Mouse (Mus musculus): Measurements from ENCODE around the gene Tead1. TPM values are rescaled to one million over a fixed set of nuclear protein-coding genes. Genes with fewer than 3 reads are reported as not detected.

Tead1 gene
- polyA plus RNA-seq, 1 experiment from 2014 or later = 36.2 TPM

DNA sequence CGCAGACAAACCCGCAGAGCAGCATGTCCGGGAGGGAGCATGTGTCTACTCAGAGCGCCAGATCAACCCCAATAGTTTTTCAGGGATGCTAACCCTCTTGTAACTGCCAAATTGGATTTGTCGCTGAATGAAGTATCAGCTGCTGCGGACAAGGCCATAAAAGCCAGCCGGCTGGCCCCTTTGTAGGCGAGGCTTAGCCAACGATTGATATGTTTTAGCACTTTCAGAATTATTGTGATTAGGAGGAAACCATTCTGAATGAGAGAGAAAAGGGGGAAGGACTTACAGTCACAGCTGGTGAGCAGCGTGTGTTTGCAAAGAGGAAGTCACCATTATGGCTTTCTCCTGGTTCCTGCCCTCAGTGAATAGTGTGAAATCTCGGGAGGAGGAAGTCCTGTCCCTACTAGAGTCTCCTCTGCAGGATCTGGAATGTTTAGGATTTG is 146.2 kb downstream of the Tead1 start:
- ATAC-seq (ENCODE audit: insufficient number of reproducible peaks, insufficient read depth, low FRiP score, low read depth) = no peak
- no peak overlapping the region for H3K4me3 ChIP-seq (ENCODE audit: low read depth, low read length)
- peak overlapping the region; percentile 97 for H3K27ac ChIP-seq (ENCODE audit: low read length)
- H3K36me3 ChIP-seq (ENCODE audit: control insufficient read depth, insufficient read depth, low read length) = no peaks in the 10 kb centered on the region
- H3K27me3 ChIP-seq (ENCODE audit: control insufficient read depth, insufficient read depth, low read length) = no peaks in the 10 kb centered on the region
- WGBS = 6% methylated on average over 11 of the region's 11 CpGs
- H3K4me2 ChIP-seq (replicated peaks; ENCODE audit: low read depth, low read length) = peak overlapping the region; percentile 26
- no peak overlapping the region for H3K9ac ChIP-seq (replicated peaks; ENCODE audit: low read depth, low read length)
- H3K4me1 ChIP-seq (ENCODE audit: control insufficient read depth, insufficient read depth, low read length) = peaks cover 71% of the 10 kb centered on the region
- no peaks in the 10 kb centered on the region for H3K9me3 ChIP-seq (ENCODE audit: control insufficient read depth, low read depth, low read length)

GRCm38 (mm10) chr7:112826114-112826911 is 147.2 kb downstream of the Tead1 start:
- peak; percentile 94 for ATAC-seq (ENCODE audit: insufficient number of reproducible peaks, insufficient read depth, low FRiP score, low read depth)
- no peaks in the 10 kb centered on the region for H3K9me3 ChIP-seq (ENCODE audit: control insufficient read depth, low read depth, low read length)
- peaks cover 71% of the 10 kb centered on the region for H3K4me1 ChIP-seq (ENCODE audit: control insufficient read depth, insufficient read depth, low read length)
- no peaks in the 10 kb centered on the region for H3K27me3 ChIP-seq (ENCODE audit: control insufficient read depth, insufficient read depth, low read length)
- H3K4me2 ChIP-seq (replicated peaks; ENCODE audit: low read depth, low read length) = peak overlapping the region; percentile 26
- no peaks in the 10 kb centered on the region for H3K36me3 ChIP-seq (ENCODE audit: control insufficient read depth, insufficient read depth, low read length)
- no peak overlapping the region for H3K9ac ChIP-seq (replicated peaks; ENCODE audit: low read depth, low read length)
- H3K4me3 ChIP-seq (ENCODE audit: low read depth, low read length) = no peak overlapping the region
- peak overlapping the region; percentile 97 for H3K27ac ChIP-seq (ENCODE audit: low read length)
- 6% methylated on average over 17 of the region's 17 CpGs for WGBS

DNA sequence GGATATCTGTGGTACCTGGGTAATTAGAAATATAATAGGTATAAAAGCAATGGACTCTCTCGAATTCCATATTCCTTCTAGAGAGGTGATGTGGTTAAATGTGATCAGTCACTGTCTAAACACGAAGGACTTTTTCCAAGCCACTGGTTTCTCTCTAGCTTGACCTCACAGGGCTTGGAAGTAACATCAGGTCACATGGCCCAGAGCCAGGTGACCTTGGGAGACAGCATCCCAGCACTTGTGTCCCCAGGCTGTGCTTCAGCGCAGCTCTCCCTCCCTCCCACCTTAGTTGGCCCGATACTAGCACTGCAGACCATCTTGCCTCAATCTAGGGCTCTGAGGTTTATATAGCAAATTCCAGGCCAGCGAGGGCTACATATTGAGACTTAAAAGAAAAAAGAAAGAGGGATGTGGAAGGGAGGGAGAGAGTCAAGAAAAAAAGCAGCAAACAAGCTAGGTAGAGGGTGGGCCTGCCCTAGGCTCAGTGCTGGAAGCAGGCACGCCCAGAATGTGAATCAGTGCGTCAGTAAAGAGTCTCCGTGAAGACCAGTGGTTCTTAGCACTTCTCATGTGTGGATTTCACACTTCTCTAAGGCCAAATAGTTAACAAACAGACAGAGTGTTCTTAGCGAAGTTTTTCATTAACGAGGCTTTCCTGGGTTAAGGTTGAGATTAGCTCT is 149.0 kb downstream of the Tead1 start:
- H3K4me3 ChIP-seq (ENCODE audit: low read depth, low read length) = no peak overlapping the region
- no peak overlapping the region for H3K4me2 ChIP-seq (replicated peaks; ENCODE audit: low read depth, low read length)
- no peak for ATAC-seq (ENCODE audit: insufficient number of reproducible peaks, insufficient read depth, low FRiP score, low read depth)
- no peaks in the 10 kb centered on the region for H3K36me3 ChIP-seq (ENCODE audit: control insufficient read depth, insufficient read depth, low read length)
- peaks cover 61% of the 10 kb centered on the region for H3K4me1 ChIP-seq (ENCODE audit: control insufficient read depth, insufficient read depth, low read length)
- no peaks in the 10 kb centered on the region for H3K27me3 ChIP-seq (ENCODE audit: control insufficient read depth, insufficient read depth, low read length)
- H3K9ac ChIP-seq (replicated peaks; ENCODE audit: low read depth, low read length) = no peak overlapping the region
- no peaks in the 10 kb centered on the region for H3K9me3 ChIP-seq (ENCODE audit: control insufficient read depth, low read depth, low read length)
- H3K27ac ChIP-seq (ENCODE audit: low read length) = peak overlapping the region; percentile 97; the same call in 1 of the 2 replicates
- 23% methylated on average over 10 of the region's 10 CpGs for WGBS

DNA sequence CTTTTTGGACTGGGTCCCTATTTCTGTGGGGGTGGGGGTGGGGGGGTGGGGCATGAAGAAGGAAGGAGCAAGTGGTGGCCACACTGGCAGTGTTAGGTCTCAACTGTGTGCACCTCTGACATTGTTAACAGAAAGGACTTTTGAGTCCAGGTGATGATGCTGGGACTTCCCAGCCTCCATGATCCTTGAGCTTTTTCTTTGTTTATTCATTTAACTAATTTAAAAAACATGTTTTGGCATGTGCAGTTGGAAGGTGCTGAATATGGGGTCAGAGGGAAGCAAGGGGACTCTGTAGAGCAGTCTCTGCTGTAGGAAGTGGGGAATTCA is 149.5 kb downstream of the Tead1 start:
- H3K4me2 ChIP-seq (replicated peaks; ENCODE audit: low read depth, low read length) = no peak overlapping the region
- peaks cover 56% of the 10 kb centered on the region for H3K4me1 ChIP-seq (ENCODE audit: control insufficient read depth, insufficient read depth, low read length)
- no peaks in the 10 kb centered on the region for H3K27me3 ChIP-seq (ENCODE audit: control insufficient read depth, insufficient read depth, low read length)
- no peak overlapping the region for H3K9ac ChIP-seq (replicated peaks; ENCODE audit: low read depth, low read length)
- no peak overlapping the region for H3K4me3 ChIP-seq (ENCODE audit: low read depth, low read length)
- H3K9me3 ChIP-seq (ENCODE audit: control insufficient read depth, low read depth, low read length) = no peaks in the 10 kb centered on the region
- H3K27ac ChIP-seq (ENCODE audit: low read length) = peak overlapping the region; percentile 97; the same call in 1 of the 2 replicates
- no peaks in the 10 kb centered on the region for H3K36me3 ChIP-seq (ENCODE audit: control insufficient read depth, insufficient read depth, low read length)
- ATAC-seq (ENCODE audit: insufficient number of reproducible peaks, insufficient read depth, low FRiP score, low read depth) = no peak

- Histone ChIP-seq H3K36me3 (ENCODE audit: control insufficient read depth, insufficient read depth, low read length) (no peaks in the 10 kb centered on the region), H3K4me3 (ENCODE audit: low read depth, low read length) (no peak overlapping the region), H3K9me3 (ENCODE audit: control insufficient read depth, low read depth, low read length) (no peaks in the 10 kb centered on the region), H3K4me2 (replicated peaks; ENCODE audit: low read depth, low read length) (no peak overlapping the region), H3K4me1 (ENCODE audit: control insufficient read depth, insufficient read depth, low read length) (peaks cover 37% of the 10 kb centered on the region), H3K9ac (replicated peaks; ENCODE audit: low read depth, low read length) (no peak overlapping the region), H3K27me3 (ENCODE audit: control insufficient read depth, insufficient read depth, low read length) (no peaks in the 10 kb centered on the region), H3K27ac (ENCODE audit: low read length) (no peak overlapping the region)
- WGBS = 68% methylated on average over 4 of the region's 4 CpGs
- ATAC-seq (ENCODE audit: insufficient number of reproducible peaks, insufficient read depth, low FRiP score, low read depth) = no peak
These were observed 151.8 kb downstream of the Tead1 start for GRCm38 (mm10) chr7:112830946-112831345.

- ATAC-seq (ENCODE audit: insufficient number of reproducible peaks, insufficient read depth, low FRiP score, low read depth) = no peak
- Histone ChIP-seq H3K9ac (replicated peaks; ENCODE audit: low read depth, low read length) (no peak overlapping the region), H3K27ac (ENCODE audit: low read length) (no peak overlapping the region)
These were observed 152.3 kb downstream of the Tead1 start for GRCm38 (mm10) chr7:112831446-112831845.

DNA sequence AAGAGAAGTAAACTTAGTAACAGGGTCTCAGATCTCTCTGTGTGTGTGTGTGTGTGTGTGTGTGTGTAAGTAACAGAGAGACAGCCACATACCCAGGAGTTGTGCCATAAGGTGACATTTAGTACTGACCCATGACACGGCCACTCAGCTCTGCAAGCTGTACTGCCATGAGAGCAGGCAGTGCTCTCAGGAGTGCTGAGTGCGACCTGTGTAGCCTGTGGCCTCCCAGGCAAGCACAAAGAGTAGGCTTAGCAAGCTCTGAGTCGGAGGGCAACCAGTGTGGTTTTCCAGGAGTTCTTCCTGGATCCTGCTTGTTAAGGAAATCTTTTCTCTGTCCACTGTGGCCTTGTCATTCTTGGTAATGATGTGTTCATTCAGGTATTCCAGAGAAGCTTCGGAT is 154.0 kb downstream of the Tead1 start:
- Histone ChIP-seq H3K4me1 (ENCODE audit: control insufficient read depth, insufficient read depth, low read length) (peaks cover 16% of the 10 kb centered on the region), H3K27me3 (ENCODE audit: control insufficient read depth, insufficient read depth, low read length) (no peaks in the 10 kb centered on the region), H3K9ac (replicated peaks; ENCODE audit: low read depth, low read length) (no peak overlapping the region), H3K27ac (ENCODE audit: low read length) (no peak overlapping the region), H3K9me3 (ENCODE audit: control insufficient read depth, low read depth, low read length) (no peaks in the 10 kb centered on the region), H3K4me2 (replicated peaks; ENCODE audit: low read depth, low read length) (no peak overlapping the region), H3K4me3 (ENCODE audit: low read depth, low read length) (no peak overlapping the region), H3K36me3 (ENCODE audit: control insufficient read depth, insufficient read depth, low read length) (no peaks in the 10 kb centered on the region)
- no peak for ATAC-seq (ENCODE audit: insufficient number of reproducible peaks, insufficient read depth, low FRiP score, low read depth)
- WGBS = 75% methylated on average over 4 of the region's 4 CpGs

More at GRCm38 (mm10) chr7:112831446-112831845, 152.3 kb downstream of the Tead1 start:
- H3K4me1 ChIP-seq (ENCODE audit: control insufficient read depth, insufficient read depth, low read length) = peaks cover 32% of the 10 kb centered on the region
- H3K36me3 ChIP-seq (ENCODE audit: control insufficient read depth, insufficient read depth, low read length) = no peaks in the 10 kb centered on the region
- WGBS = 73% methylated on average over 4 of the region's 4 CpGs
- H3K4me2 ChIP-seq (replicated peaks; ENCODE audit: low read depth, low read length) = no peak overlapping the region
- H3K4me3 ChIP-seq (ENCODE audit: low read depth, low read length) = no peak overlapping the region
- no peaks in the 10 kb centered on the region for H3K9me3 ChIP-seq (ENCODE audit: control insufficient read depth, low read depth, low read length)
- no peaks in the 10 kb centered on the region for H3K27me3 ChIP-seq (ENCODE audit: control insufficient read depth, insufficient read depth, low read length)

DNA sequence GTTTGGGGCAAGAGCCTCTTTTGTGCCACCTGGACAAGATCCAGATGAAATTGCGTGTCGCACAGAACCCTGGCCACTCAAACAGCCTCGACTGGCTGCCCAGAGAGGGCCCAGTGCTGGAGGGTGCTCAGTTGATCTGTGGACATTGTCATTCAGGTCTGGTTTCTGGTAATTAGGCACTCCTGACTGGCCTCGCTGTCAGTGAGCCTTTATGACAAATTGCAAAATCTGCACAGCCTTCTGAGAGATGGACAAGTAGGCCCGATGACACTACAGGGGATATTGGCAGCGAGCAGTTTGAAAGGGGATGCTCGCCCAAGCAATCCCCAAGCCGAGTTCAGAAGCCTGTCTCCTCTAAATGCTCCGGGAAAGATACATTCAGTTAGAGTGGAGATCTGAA is 157.0 kb downstream of the Tead1 start:
- H3K36me3 ChIP-seq (ENCODE audit: control insufficient read depth, insufficient read depth, low read length) = no peaks in the 10 kb centered on the region
- WGBS = 85% methylated on average over 9 of the region's 9 CpGs

More for the DNA sequence above, 157.0 kb downstream of the Tead1 start:
- Histone ChIP-seq H3K9me3 (ENCODE audit: control insufficient read depth, low read depth, low read length) (no peaks in the 10 kb centered on the region), H3K4me2 (replicated peaks; ENCODE audit: low read depth, low read length) (no peak overlapping the region), H3K4me3 (ENCODE audit: low read depth, low read length) (no peak overlapping the region), H3K9ac (replicated peaks; ENCODE audit: low read depth, low read length) (no peak overlapping the region), H3K4me1 (ENCODE audit: control insufficient read depth, insufficient read depth, low read length) (0 out of 2 replicates have a peak, but pooled peaks cover 8% of the 10 kb centered on the region), H3K27me3 (ENCODE audit: control insufficient read depth, insufficient read depth, low read length) (no peaks in the 10 kb centered on the region), H3K27ac (ENCODE audit: low read length) (no peak overlapping the region)
- no peak for ATAC-seq (ENCODE audit: insufficient number of reproducible peaks, insufficient read depth, low FRiP score, low read depth)

Data from stomach, embryonic 14.5 days (tissue).